Mouse (Mus musculus) ES-Bruce4 (cell line): Measurements from ENCODE around the gene Marveld1.

ENCODE experiments used
- CTCF ChIP-seq: IDR thresholded peaks from one replicate; pipeline ENCODE4 v1.8.1; 2011; ENCODE audit warnings: low read depth, low read length
- EP300 ChIP-seq: IDR thresholded peaks from 2 replicates; pipeline ENCODE4 v1.6.1; 2011; ENCODE audit warnings: low read depth, low read length; ENCODE audit not compliant: insufficient read depth
- POLR2A ChIP-seq: IDR thresholded peaks from one replicate; pipeline ENCODE4 v1.8.1; 2011; ENCODE audit warnings: low read length; ENCODE audit not compliant: insufficient read depth

GRCm38 (mm10) chr19:42138517-42139285 is 8.5 kb upstream of the Marveld1 start:
- TF ChIP-seq POLR2A: no peak
- no peak for TF ChIP-seq CTCF
- no peak for TF ChIP-seq EP300
